In the genomic region with DNA sequence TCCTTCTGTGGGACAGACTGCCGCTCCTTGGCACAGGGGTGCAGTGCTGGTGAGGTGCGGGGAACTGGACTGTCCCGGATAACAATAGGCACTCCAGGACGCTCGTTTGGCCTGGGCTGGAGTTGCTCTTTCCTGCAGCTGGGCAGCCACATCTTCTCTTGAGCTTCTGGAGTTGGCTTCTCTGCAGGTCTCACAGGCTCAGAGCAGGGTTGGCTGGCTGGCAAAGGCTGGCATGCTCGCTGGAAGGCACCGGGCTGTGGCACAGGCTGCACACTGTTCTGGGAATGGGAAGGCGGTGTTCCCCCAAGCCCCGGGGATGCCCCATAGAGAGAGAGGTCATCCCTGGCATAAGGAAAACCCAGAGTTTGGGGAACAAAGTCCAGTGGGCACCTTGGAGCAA, we compare ENCODE assay signal across 26 mouse cellular contexts. TPM values are rescaled to one million over a fixed set of nuclear protein-coding genes. Genes with fewer than 3 reads are reported as not detected.
A peak's percentile ranks its signal among the peaks of the same experiment; 100 is the strongest.
DNase-seq lines count a peak whose midpoint lies in the region; ATAC-seq and TF ChIP-seq lines count a peak whose summit lies in the region.
"Had no signal": no experiment of that assay in that cellular context is flagged by ENCODE, and none has a peak within 500 bp of the region (broad histone marks: within the 10 kb centered on the region; RNA-seq: fewer than 3 reads in every experiment).

No protein-coding gene starts in this region.

- no peak for TF ChIP-seq EP300 in heart, postnatal 0 days (IDR thresholded peaks at IDR 0.05; ENCODE audit: low read depth)

- no peak overlapping the region for H3K4me3 ChIP-seq in heart, postnatal 0 days (ENCODE audit: low read depth, low read length)
- H3K4me3 ChIP-seq in midbrain, embryonic 10.5 days, result no peak overlapping the region
- no peak overlapping the region for H3K4me3 ChIP-seq in midbrain, embryonic 14.5 days (replicated peaks; ENCODE audit: low read depth, low read length)
- H3K4me3 ChIP-seq in E14TG2a.4 (replicated peaks; ENCODE audit: low read length) (0 out of 2 replicates have a peak overlapping the region, but pooled peaks have one; percentile 3), ES-E14 (ENCODE audit: insufficient read depth in 1 of 2, low read depth in 1 of 2, low read length in 2 of 2, poor library complexity in 1 of 2, severe bottlenecking in 1 of 2) (no peak overlapping the region)
- H3K4me3 ChIP-seq in hindbrain, embryonic 12.5 days, result no peak overlapping the region
- H3K4me3 ChIP-seq: embryonic facial prominence, embryonic 12.5 days; forebrain, embryonic 15.5 days; heart, embryonic 15.5 days had no signal

- no peaks in the 10 kb centered on the region for H3K27me3 ChIP-seq in heart, postnatal 0 days (ENCODE audit: control insufficient read depth, insufficient read depth, low read length)
- peaks cover 12% of the 10 kb centered on the region; the same call in 1 of the 2 replicates for H3K27me3 ChIP-seq in midbrain, embryonic 10.5 days (ENCODE audit: low read depth, poor library complexity, severe bottlenecking)
- no peaks in the 10 kb centered on the region for H3K27me3 ChIP-seq in midbrain, embryonic 14.5 days (ENCODE audit: control insufficient read depth, insufficient read depth, low read length)
- H3K27me3 ChIP-seq in E14TG2a.4 (ENCODE audit: insufficient read depth, low read length), result peaks cover 17% of the 10 kb centered on the region
- peaks cover 12% of the 10 kb centered on the region for H3K27me3 ChIP-seq in hindbrain, embryonic 12.5 days
- H3K27me3 ChIP-seq: embryonic facial prominence, embryonic 12.5 days; forebrain, embryonic 15.5 days; heart, embryonic 15.5 days; Patski had no signal

- H3K9ac ChIP-seq in heart, postnatal 0 days (replicated peaks; ENCODE audit: low read depth, low read length), result no peak overlapping the region
- H3K9ac ChIP-seq in midbrain, embryonic 14.5 days (replicated peaks; ENCODE audit: low read length), result no peak overlapping the region
- no peak overlapping the region for H3K9ac ChIP-seq in ES-E14 (ENCODE audit: insufficient read depth, low read depth, low read length, poor library complexity, severe bottlenecking)
- no peak overlapping the region for H3K9ac ChIP-seq in hindbrain, embryonic 12.5 days
- H3K9ac ChIP-seq: forebrain, embryonic 15.5 days; heart, embryonic 15.5 days had no signal

- H3K4me2 ChIP-seq in heart, postnatal 0 days (ENCODE audit: low read depth, low read length), result no peak overlapping the region
- H3K4me2 ChIP-seq in midbrain, embryonic 14.5 days (ENCODE audit: low read length), result no peak overlapping the region
- no peak overlapping the region for H3K4me2 ChIP-seq in hindbrain, embryonic 12.5 days (replicated peaks)
- H3K4me2 ChIP-seq: embryonic facial prominence, embryonic 12.5 days; forebrain, embryonic 15.5 days; heart, embryonic 11.5 days; heart, embryonic 15.5 days had no signal

- no peak overlapping the region for H3K27ac ChIP-seq in heart, postnatal 0 days (ENCODE audit: low read depth)
- H3K27ac ChIP-seq in midbrain, embryonic 10.5 days (replicated peaks), result peak overlapping the region; percentile 18; the same call in 1 of the 2 replicates
- no peak overlapping the region for H3K27ac ChIP-seq in midbrain, embryonic 14.5 days (replicated peaks; ENCODE audit: low read depth, low read length)
- H3K27ac ChIP-seq in ES-E14 (ENCODE audit: insufficient read depth, low read depth, low read length, poor library complexity, severe bottlenecking), result 0 out of 2 replicates have a peak overlapping the region, but pooled peaks have one; percentile 5
- no peak overlapping the region for H3K27ac ChIP-seq in hindbrain, embryonic 12.5 days
- H3K27ac ChIP-seq: embryonic facial prominence, embryonic 12.5 days; forebrain, embryonic 15.5 days; heart, embryonic 15.5 days; hindbrain, postnatal 0 days had no signal

- peaks cover 6% of the 10 kb centered on the region; the same call in 1 of the 2 replicates for H3K4me1 ChIP-seq in heart, postnatal 0 days (ENCODE audit: control insufficient read depth, insufficient read depth)
- peaks cover 25% of the 10 kb centered on the region for H3K4me1 ChIP-seq in midbrain, embryonic 10.5 days
- peaks cover 9% of the 10 kb centered on the region for H3K4me1 ChIP-seq in midbrain, embryonic 14.5 days (ENCODE audit: control insufficient read depth, insufficient read depth, low read length)
- peaks cover 82% of the 10 kb centered on the region for H3K4me1 ChIP-seq in E14TG2a.4 (replicated peaks; ENCODE audit: low read depth, low read length)
- peaks cover 2 to 32% of the 10 kb centered on the region in 2 experiments; a peak in 2 of 4 replicates for H3K4me1 ChIP-seq in ES-E14 (ENCODE audit: control insufficient read depth in 2 of 2, insufficient read depth in 2 of 2, low read length in 2 of 2, poor library complexity in 1 of 2)
- peaks cover 17% of the 10 kb centered on the region for H3K4me1 ChIP-seq in hindbrain, embryonic 12.5 days

- peak; percentile 0 for DNase-seq in heart, postnatal 0 days (ENCODE audit: low spot score)
- no peak for DNase-seq in heart, postnatal 25 days (ENCODE audit: low spot score)
- DNase-seq in midbrain, embryonic 10.5 days (ENCODE audit: low spot score), result no peak
- no peak for DNase-seq in midbrain, embryonic 14.5 days
- no peak for DNase-seq in ES-E14 (ENCODE audit: low read depth, low spot score)
- DNase-seq: cerebellum, adult 11-12 months; cerebellum, adult 9-10 months; cerebellum, postnatal 25 days; gastrocnemius, postnatal 36 days; heart, adult 18-20 months; heart, postnatal 36 days had no signal

- WGBS in heart, postnatal 0 days, result 85% methylated on average over 9 of the region's 9 CpGs
- 92% methylated on average over 9 of the region's 9 CpGs for WGBS in midbrain, embryonic 10.5 days
- 95% methylated on average over 9 of the region's 9 CpGs for WGBS in midbrain, embryonic 14.5 days
- 95% methylated on average over 9 of the region's 9 CpGs for WGBS in hindbrain, embryonic 12.5 days

- H3K9me3 ChIP-seq in heart, postnatal 0 days (replicated peaks; ENCODE audit: control insufficient read depth, low read length), result no peaks in the 10 kb centered on the region
- no peaks in the 10 kb centered on the region for H3K9me3 ChIP-seq in midbrain, embryonic 10.5 days (replicated peaks)
- H3K9me3 ChIP-seq in midbrain, embryonic 14.5 days (ENCODE audit: control insufficient read depth, low read length), result no peaks in the 10 kb centered on the region
- H3K9me3 ChIP-seq in E14TG2a.4 (ENCODE audit: low read length), result no peaks in the 10 kb centered on the region
- no peaks in the 10 kb centered on the region for H3K9me3 ChIP-seq in ES-E14 (ENCODE audit: control insufficient read depth, insufficient read depth, low read depth, low read length)
- H3K9me3 ChIP-seq in hindbrain, embryonic 12.5 days (replicated peaks), result no peaks in the 10 kb centered on the region
- H3K9me3 ChIP-seq: embryonic facial prominence, embryonic 12.5 days; forebrain, embryonic 15.5 days; heart, embryonic 15.5 days had no signal

- H3K36me3 ChIP-seq in heart, postnatal 0 days (replicated peaks; ENCODE audit: control insufficient read depth, insufficient read depth, low read length), result peaks cover 58% of the 10 kb centered on the region
- H3K36me3 ChIP-seq in midbrain, embryonic 10.5 days, result peaks cover 63% of the 10 kb centered on the region
- H3K36me3 ChIP-seq in midbrain, embryonic 14.5 days (ENCODE audit: control insufficient read depth, insufficient read depth, low read length), result peaks cover 10% of the 10 kb centered on the region
- H3K36me3 ChIP-seq in E14TG2a.4 (ENCODE audit: insufficient read depth, low read length), result peaks cover 58% of the 10 kb centered on the region
- H3K36me3 ChIP-seq in ES-E14 (ENCODE audit: control insufficient read depth, insufficient read depth, low read length, poor library complexity, severe bottlenecking), result peaks cover 54% of the 10 kb centered on the region
- H3K36me3 ChIP-seq in hindbrain, embryonic 12.5 days, result peaks cover 31% of the 10 kb centered on the region
- H3K36me3 ChIP-seq: forebrain, embryonic 15.5 days had no signal

- in situ Hi-C loops in ES-E14 (cut with MboI; ENCODE audit: low sequenced_read_pairs in 2 of 2, unreplicated experiment in 2 of 2), result no loop called here

- no peak for ATAC-seq in heart, postnatal 0 days (ENCODE audit: insufficient read depth, low read depth)
- no peak for ATAC-seq in midbrain, embryonic 14.5 days (ENCODE audit: low FRiP score, low TSS enrichment)
- ATAC-seq in hindbrain, embryonic 12.5 days (ENCODE audit: low FRiP score), result no peak
- ATAC-seq: activated CD4-positive, CD25-positive, alpha-beta regulatory T cell, adult 4 months; forebrain, embryonic 15.5 days; hindbrain, postnatal 0 days; Patski had no signal

- intact Hi-C loops in heart, postnatal 25 days (cut with DNase I), result loop anchor here (5.0 kb wide), 2 partner anchors 45 to 95 kb away; no protein-coding TSS in a partner anchor

- no peak for TF ChIP-seq CTCF in heart, postnatal 0 days (IDR thresholded peaks at IDR 0.05; ENCODE audit: low read depth)
- TF ChIP-seq CTCF in E14TG2a.4 (conservative IDR thresholded peaks at IDR 0.05; ENCODE audit: low read length), result no peak

TF ChIP-seq in ES-E14, 5 proteins besides CTCF, POLR2A, EP300 and RAD21:
- TF ChIP-seq ZC3H11A (IDR thresholded peaks at IDR 0.05; ENCODE audit: borderline replicate concordance, low read depth, low read length), result no peak
- TF ChIP-seq ZNF384 (IDR thresholded peaks at IDR 0.05; ENCODE audit: low read depth, low read length), result no peak
- TF ChIP-seq CHD2 (IDR thresholded peaks at IDR 0.05; ENCODE audit: low read depth, low read length), result no peak
- TF ChIP-seq HCFC1 (IDR thresholded peaks at IDR 0.05; ENCODE audit: borderline replicate concordance, insufficient read depth, low read length), result no peak
- no peak for TF ChIP-seq MAFK (IDR thresholded peaks at IDR 0.05; ENCODE audit: insufficient read depth, low read depth, low read length)

RNA-seq across cellular contexts. Expression of gene 1700017B05Rik, which starts 4.8 kb away (rescaled TPM):
- 11.0 and 16.3 TPM in 2 replicates for total RNA-seq in heart, postnatal 0 days (2014; rRNA removed; ENCODE audit: low replicate concordance)
- polyA plus RNA-seq in heart, postnatal 0 days (2015; fragmentation: Nextera tagmentation; extraction: Ambion mirVana), result 5.6 and 6.2 TPM in 2 replicates
- 10 to 100 TPM; 11.0 to 11.5 TPM for total RNA-seq in heart, postnatal 25 days (2021)
- 11.8 TPM in 2 replicates for polyA plus RNA-seq in midbrain, embryonic 10.5 days (2016; fragmentation: Nextera tagmentation; extraction: Ambion mirVana)
- polyA plus RNA-seq in midbrain, embryonic 14.5 days (2014; fragmentation: Nextera tagmentation; extraction: Ambion mirVana), result 3.3 and 4.4 TPM in 2 replicates
- 21.8 and 35.6 TPM in 2 replicates for total RNA-seq in ES-E14 (2012; rRNA removed)
- 8.1 TPM in 2 replicates for polyA plus RNA-seq in hindbrain, embryonic 12.5 days (2016; fragmentation: Nextera tagmentation; extraction: Ambion mirVana)

RNA-seq across cellular contexts. Expression of gene Trcg1, which starts 21.3 kb away (rescaled TPM):
- total RNA-seq in heart, postnatal 0 days (2014; rRNA removed; ENCODE audit: low replicate concordance), result not detected in 2 replicates
- polyA plus RNA-seq in heart, postnatal 0 days (2015; fragmentation: Nextera tagmentation; extraction: Ambion mirVana), result not detected in 2 replicates
- total RNA-seq in heart, postnatal 25 days (2021), result not detected
- polyA plus RNA-seq in midbrain, embryonic 10.5 days (2016; fragmentation: Nextera tagmentation; extraction: Ambion mirVana), result not detected in 2 replicates
- polyA plus RNA-seq in midbrain, embryonic 14.5 days (2014; fragmentation: Nextera tagmentation; extraction: Ambion mirVana), result not detected in 2 replicates
- not detected in 2 replicates for total RNA-seq in ES-E14 (2012; rRNA removed)
- polyA plus RNA-seq in hindbrain, embryonic 12.5 days (2016; fragmentation: Nextera tagmentation; extraction: Ambion mirVana), result not detected in 2 replicates
- total RNA-seq: adrenal gland, adult 18-20 months; gastrocnemius, adult 8-10 months; gastrocnemius, postnatal 36 days; heart, adult 18-20 months; heart, postnatal 36 days; hindbrain, postnatal 0 days had no signal
- polyA plus RNA-seq: activated CD4-positive, CD25-positive, alpha-beta regulatory T cell, adult 4 months; cortical plate, adult 2 months; embryonic facial prominence, embryonic 12.5 days; forebrain, embryonic 11.5 days; forebrain, embryonic 15.5 days; heart, embryonic 11.5 days; heart, embryonic 15.5 days; hindbrain, embryonic 11.5 days; hindbrain, postnatal 0 days; intestine, embryonic 14.5 days; Patski had no signal

Comparison
In these comparisons a context has a peak if more than half of its experiments do, and no peak if none do; other contexts are left out.
1. H3K27ac ChIP-seq: peak in midbrain, embryonic 10.5 days (single experiment) and ES-E14 (single experiment); none in heart, postnatal 0 days (single experiment), midbrain, embryonic 14.5 days (single experiment) and hindbrain, embryonic 12.5 days (single experiment).